Mouse (Mus musculus) neural tube, embryonic 11.5 days (tissue): ENCODE results near the gene 1700029I15Rik. TPM values are rescaled to one million over a fixed set of nuclear protein-coding genes. Genes with fewer than 3 reads are reported as not detected.

Experiments used
- ATAC-seq: fragments of 200-750 bp; cut with Nextera tagmentation; 2 replicates; pipeline ENCODE4 v1.8.0; 2017; ENCODE audit warnings: moderate number of reproducible peaks, mild to moderate bottlenecking, moderate TSS enrichment, moderate library complexity; ENCODE audit not compliant: insufficient read depth, low FRiP score, low TSS enrichment
- DNase-seq: peaks from one replicate; pipeline ENCODE4 v3.0.0-alpha.2; 2015; ENCODE audit warnings: low spot score
- H3K27ac ChIP-seq: fragments of 300-500 bp; sonication (generic); 2 replicates; pipeline ENCODE4 v1.5.1; 2014; ENCODE audit warnings: low read depth, mild to moderate bottlenecking, low read length
- H3K27me3 ChIP-seq: fragments of 300-500 bp; sonication (generic); 2 replicates; pipeline ENCODE4 v1.6.1; 2014; ENCODE audit warnings: mild to moderate bottlenecking, low read length, mixed read lengths; ENCODE audit not compliant: control insufficient read depth, insufficient read depth
- H3K36me3 ChIP-seq: fragments of 300-500 bp; sonication (generic); 2 replicates; pipeline ENCODE4 v1.6.1; 2014; ENCODE audit warnings: mild to moderate bottlenecking, low read length, moderate library complexity, mixed read lengths; ENCODE audit not compliant: control insufficient read depth, insufficient read depth
- H3K4me1 ChIP-seq: fragments of 300-500 bp; sonication (generic); 2 replicates; pipeline ENCODE4 v1.6.1; 2014; ENCODE audit warnings: low read length, mixed read lengths; ENCODE audit not compliant: control insufficient read depth, insufficient read depth
- H3K4me2 ChIP-seq: fragments of 300-500 bp; sonication (generic); 2 replicates; pipeline ENCODE4 v1.6.1; 2014; ENCODE audit warnings: low read depth, mild to moderate bottlenecking, moderate library complexity
- H3K4me3 ChIP-seq: fragments of 300-500 bp; sonication (generic); 2 replicates; pipeline ENCODE4 v1.5.1; 2014; ENCODE audit warnings: low read depth, low read length
- H3K9ac ChIP-seq: fragments of 300-500 bp; sonication (generic); 2 replicates; pipeline ENCODE4 v1.6.1; 2014; ENCODE audit warnings: mild to moderate bottlenecking, low read length
- H3K9me3 ChIP-seq: fragments of 300-500 bp; sonication (generic); 2 replicates; pipeline ENCODE4 v1.6.1; 2016; ENCODE audit warnings: low read length; ENCODE audit not compliant: control insufficient read depth
- WGBS: fragments of 180-500 bp; shearing (Covaris S2); extraction: QIAGEN DNeasy Blood & Tissue Kit; methylation state at CpG from one replicate; pipeline ENCODE4 v1.1.7; 2014; 5-methylcytosine and 5-hydroxymethylcytosine counted together
- polyA plus RNA-seq: library from polyadenylated mRNA; unstranded; fragments of >200 nt; fragmentation: Nextera tagmentation; extraction: Ambion mirVana; gene quantifications from 2 replicates; pipeline ENCODE4 v1.2.1, GENCODE M21; 2014

Gene 1700029I15Rik
- polyA plus RNA-seq, 1 experiment from 2014 or later = 3.1 TPM

- ATAC-seq = no peak
These were observed 22.4 kb downstream of the 1700029I15Rik start for GRCm38 (mm10) chr2:92404737-92405136.

GRCm38 (mm10) chr2:92405687-92406086 lies 23.3 kb downstream of the 1700029I15Rik start:
- ATAC-seq = no peak
- Histone ChIP-seq H3K4me3 (no peak overlapping the region), H3K9me3 (no peaks in the 10 kb centered on the region), H3K9ac (no peak overlapping the region), H3K27me3 (no peaks in the 10 kb centered on the region), H3K4me2 (no peak overlapping the region), H3K27ac (no peak overlapping the region), H3K4me1 (peaks cover 4% of the 10 kb centered on the region; the same call in 1 of the 2 replicates), H3K36me3 (peaks cover 15% of the 10 kb centered on the region)
- 84% methylated on average over 7 of the region's 7 CpGs for WGBS
- DNase-seq = no peak

More at GRCm38 (mm10) chr2:92404737-92405136, 22.4 kb downstream of the 1700029I15Rik start:
- Histone ChIP-seq H3K4me3 (no peak overlapping the region), H3K27ac (no peak overlapping the region), H3K27me3 (no peaks in the 10 kb centered on the region), H3K9me3 (no peaks in the 10 kb centered on the region), H3K9ac (no peak overlapping the region), H3K4me2 (no peak overlapping the region), H3K4me1 (peaks cover 4% of the 10 kb centered on the region; the same call in 1 of the 2 replicates), H3K36me3 (peaks cover 12% of the 10 kb centered on the region)
- no peak for DNase-seq
- 81% methylated on average over 6 of the region's 6 CpGs for WGBS

- Histone ChIP-seq H3K27ac (no peak overlapping the region), H3K9ac (no peak overlapping the region), H3K4me2 (no peak overlapping the region), H3K27me3 (no peaks in the 10 kb centered on the region), H3K9me3 (no peaks in the 10 kb centered on the region), H3K36me3 (peaks cover 24% of the 10 kb centered on the region), H3K4me1 (no peaks in the 10 kb centered on the region), H3K4me3 (no peak overlapping the region)
- DNase-seq (no peak), ATAC-seq (no peak)
- WGBS = 91% methylated on average over 18 of the region's 18 CpGs
These were observed 26.1 kb downstream of the 1700029I15Rik start for GRCm38 (mm10) chr2:92408309-92409045.

GRCm38 (mm10) chr2:92411705-92412104 lies 29.4 kb downstream of the 1700029I15Rik start:
- DNase-seq = no peak
- no peaks in the 10 kb centered on the region for H3K4me1 ChIP-seq
- H3K9me3 ChIP-seq = no peaks in the 10 kb centered on the region
- ATAC-seq = no peak
- H3K4me3 ChIP-seq = no peak overlapping the region
- no peak overlapping the region for H3K27ac ChIP-seq
- H3K9ac ChIP-seq = no peak overlapping the region
- no peak overlapping the region for H3K4me2 ChIP-seq
- 93% methylated on average over 10 of the region's 10 CpGs for WGBS
- no peaks in the 10 kb centered on the region for H3K27me3 ChIP-seq
- H3K36me3 ChIP-seq = peaks cover 35% of the 10 kb centered on the region

GRCm38 (mm10) chr2:92421723-92422387 lies 39.5 kb downstream of the 1700029I15Rik start:
- H3K9me3 ChIP-seq = no peaks in the 10 kb centered on the region
- no peak overlapping the region for H3K27ac ChIP-seq
- no peak for DNase-seq
- peaks cover 11% of the 10 kb centered on the region; the same call in 1 of the 2 replicates for H3K4me1 ChIP-seq
- H3K4me3 ChIP-seq = no peak overlapping the region
- ATAC-seq = no peak
- H3K36me3 ChIP-seq = peaks cover 8% of the 10 kb centered on the region
- H3K9ac ChIP-seq = no peak overlapping the region
- H3K27me3 ChIP-seq = no peaks in the 10 kb centered on the region
- H3K4me2 ChIP-seq = no peak overlapping the region
- 91% methylated on average over 7 of the region's 7 CpGs for WGBS

- Histone ChIP-seq H3K4me3 (no peak overlapping the region), H3K4me2 (no peak overlapping the region), H3K27me3 (no peaks in the 10 kb centered on the region), H3K27ac (no peak overlapping the region), H3K4me1 (peaks cover 11% of the 10 kb centered on the region; the same call in 1 of the 2 replicates), H3K9ac (no peak overlapping the region), H3K36me3 (peaks cover 7% of the 10 kb centered on the region), H3K9me3 (no peaks in the 10 kb centered on the region)
- 84% methylated on average over 10 of the region's 10 CpGs for WGBS
- ATAC-seq (no peak), DNase-seq (no peak)
These were observed 40.2 kb downstream of the 1700029I15Rik start for GRCm38 (mm10) chr2:92422388-92423135.

- H3K4me1 ChIP-seq = peaks cover 11% of the 10 kb centered on the region; the same call in 1 of the 2 replicates
- no peak for ATAC-seq
- no peaks in the 10 kb centered on the region for H3K27me3 ChIP-seq
- no peak overlapping the region for H3K4me3 ChIP-seq
- H3K4me2 ChIP-seq = no peak overlapping the region
- no peak overlapping the region for H3K9ac ChIP-seq
- no peak overlapping the region for H3K27ac ChIP-seq
- WGBS = 94% methylated on average over 9 of the region's 9 CpGs
- peaks cover 5% of the 10 kb centered on the region; the same call in 1 of the 2 replicates for H3K36me3 ChIP-seq
- H3K9me3 ChIP-seq = no peaks in the 10 kb centered on the region
- DNase-seq = no peak
These were observed 40.8 kb downstream of the 1700029I15Rik start for GRCm38 (mm10) chr2:92423156-92423555.

GRCm38 (mm10) chr2:92423702-92424461 lies 41.5 kb downstream of the 1700029I15Rik start:
- H3K36me3 ChIP-seq = peaks cover 5% of the 10 kb centered on the region; the same call in 1 of the 2 replicates
- WGBS = 76% methylated on average over 9 of the region's 9 CpGs
- DNase-seq = no peak

More at GRCm38 (mm10) chr2:92423702-92424461, 41.5 kb downstream of the 1700029I15Rik start:
- no peak overlapping the region; the same call in 1 of the 2 replicates for H3K9ac ChIP-seq
- H3K4me1 ChIP-seq = peaks cover 11% of the 10 kb centered on the region; the same call in 1 of the 2 replicates
- no peaks in the 10 kb centered on the region for H3K9me3 ChIP-seq
- H3K4me3 ChIP-seq = no peak overlapping the region
- H3K4me2 ChIP-seq = 0 out of 2 replicates have a peak overlapping the region, but pooled peaks have one; percentile 2
- no peak; the same call in 1 of the 2 replicates for ATAC-seq
- peak overlapping the region; percentile 75 for H3K27ac ChIP-seq
- H3K27me3 ChIP-seq = no peaks in the 10 kb centered on the region
